Comparison of ENCODE assay signal across 15 mouse cellular contexts in genomic region chr8:33081941-33082340, GRCm38 (mm10).
"Had no signal": no experiment of that assay in that cellular context is flagged by ENCODE, and none has a peak within 500 bp of the region (broad histone marks: within the 10 kb centered on the region; RNA-seq: fewer than 3 reads in every experiment).

No protein-coding gene starts in this region.

- ATAC-seq: midbrain, embryonic 15.5 days had no signal

- H3K4me1 ChIP-seq: liver, embryonic 13.5 days; stomach, embryonic 15.5 days had no signal

- DNase-seq: kidney, adult 9 months; kidney, postnatal 14 days; kidney, postnatal 4 days; liver, embryonic 13.5 days; lung, adult 2 months; lung, postnatal 14 days; lung, postnatal 4 days; right cerebral cortex, postnatal 25 days; spleen, adult 18-20 months; thymus, postnatal 25 days had no signal

- H3K9me3 ChIP-seq: liver, embryonic 13.5 days; midbrain, embryonic 15.5 days; neural tube, embryonic 13.5 days; stomach, embryonic 15.5 days had no signal

- H3K27ac ChIP-seq: liver, embryonic 13.5 days; midbrain, embryonic 15.5 days; neural tube, embryonic 13.5 days; stomach, embryonic 15.5 days had no signal

- H3K27me3 ChIP-seq: liver, embryonic 13.5 days; midbrain, embryonic 15.5 days; neural tube, embryonic 13.5 days; stomach, embryonic 15.5 days had no signal

- H3K4me2 ChIP-seq: liver, embryonic 13.5 days; midbrain, embryonic 11.5 days; midbrain, embryonic 15.5 days; neural tube, embryonic 13.5 days; stomach, embryonic 15.5 days had no signal

- H3K4me3 ChIP-seq: liver, embryonic 13.5 days; midbrain, embryonic 15.5 days; myocyte; neural tube, embryonic 13.5 days; stomach, embryonic 15.5 days had no signal

- H3K36me3 ChIP-seq: liver, embryonic 13.5 days; midbrain, embryonic 15.5 days; neural tube, embryonic 13.5 days; stomach, embryonic 15.5 days had no signal

- H3K9ac ChIP-seq: liver, embryonic 13.5 days; midbrain, embryonic 15.5 days; neural tube, embryonic 13.5 days; stomach, embryonic 15.5 days had no signal
